Mouse (Mus musculus): Measurements from ENCODE around the gene Hus1.

Gene Hus1

GRCm38 (mm10) chr11:9010853-9011339, at the start of gene Hus1:
Gene Hus1 (minus strand): TSS chr11:9011191.
- peak; percentile 85 for DNase-seq

DNA sequence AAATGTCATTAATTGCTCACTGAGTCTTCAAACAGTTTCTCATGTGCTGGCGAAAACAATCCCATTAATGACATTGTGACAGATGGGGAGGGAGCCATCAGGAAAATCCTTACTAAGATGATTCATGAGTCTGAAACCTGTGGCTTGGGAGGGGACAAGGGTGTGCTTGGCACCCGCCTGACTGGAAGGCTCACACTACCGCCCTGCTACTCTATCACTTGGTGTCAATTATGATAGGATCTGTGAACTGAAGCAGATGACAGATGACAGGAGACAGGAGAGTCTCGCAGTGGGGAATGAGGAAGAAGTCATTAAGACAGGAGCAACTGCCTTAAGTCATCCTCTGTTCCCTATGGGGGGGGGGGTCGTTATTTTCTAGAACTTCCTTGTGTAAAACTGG, 49.5 kb upstream of the Hus1 start:
- DNase-seq: no peak

GRCm38 (mm10) chr11:9060029-9060428, 49.0 kb upstream of the Hus1 start:
- no peak for DNase-seq

- no peak for DNase-seq
Measured at GRCm38 (mm10) chr11:9057711-9058110, 46.7 kb upstream of the Hus1 start.

DNA sequence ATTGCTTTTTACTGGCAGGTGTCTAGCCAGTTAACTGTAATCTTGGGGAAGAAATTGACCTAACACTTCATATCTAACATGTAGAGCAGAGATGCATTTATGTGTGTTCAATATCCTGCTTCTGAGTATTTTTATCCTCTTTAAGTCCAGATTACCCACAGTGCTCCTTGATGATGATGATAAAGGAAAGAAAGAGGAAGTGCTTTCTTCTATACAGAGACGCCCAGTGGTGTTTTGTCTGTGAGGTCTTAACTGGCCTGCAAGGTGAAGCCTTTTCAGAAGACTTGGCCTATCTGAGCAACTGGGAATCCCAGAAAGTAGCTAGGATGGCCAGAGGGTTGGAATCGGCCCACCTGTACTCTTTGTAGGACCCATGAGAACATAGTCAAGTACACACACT, 45.9 kb upstream of the Hus1 start:
- no peak for DNase-seq

GRCm38 (mm10) chr11:9051895-9052294, 40.9 kb upstream of the Hus1 start:
- DNase-seq: no peak

- no peak for DNase-seq
Measured at GRCm38 (mm10) chr11:9050241-9050640, 39.2 kb upstream of the Hus1 start.

DNA sequence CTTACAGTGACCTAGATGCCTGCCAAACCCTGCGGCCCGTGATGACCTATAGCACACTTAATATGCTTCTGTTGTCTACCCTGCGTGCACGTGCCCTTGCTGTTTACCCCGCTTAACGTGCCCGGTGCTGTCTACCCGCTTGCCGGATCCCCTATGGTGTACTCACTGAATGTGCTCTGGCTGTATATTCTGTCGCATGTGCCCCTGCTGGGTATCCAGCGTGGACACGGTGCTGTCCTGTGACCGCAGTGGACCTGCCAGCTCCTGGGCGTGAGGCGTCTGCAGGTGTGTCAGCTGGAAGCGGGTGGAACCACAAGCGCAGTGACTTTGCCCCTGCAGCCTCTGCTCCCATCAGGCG, 37.7 kb upstream of the Hus1 start, which contains the start of gene Sun3:
Gene Sun3 (minus strand): TSS at position 289 of the 358 bp plus-strand sequence.
- DNase-seq: peak; percentile 17

- peak; percentile 76 for DNase-seq
Measured at GRCm38 (mm10) chr11:9048011-9048702, 37.2 kb upstream of the Hus1 start, which contains the start of gene Gm11992. Gene Gm11992 (plus strand): TSS chr11:9048594.

GRCm38 (mm10) chr11:9047044-9047443, 36.1 kb upstream of the Hus1 start:
- no peak for DNase-seq

DNA sequence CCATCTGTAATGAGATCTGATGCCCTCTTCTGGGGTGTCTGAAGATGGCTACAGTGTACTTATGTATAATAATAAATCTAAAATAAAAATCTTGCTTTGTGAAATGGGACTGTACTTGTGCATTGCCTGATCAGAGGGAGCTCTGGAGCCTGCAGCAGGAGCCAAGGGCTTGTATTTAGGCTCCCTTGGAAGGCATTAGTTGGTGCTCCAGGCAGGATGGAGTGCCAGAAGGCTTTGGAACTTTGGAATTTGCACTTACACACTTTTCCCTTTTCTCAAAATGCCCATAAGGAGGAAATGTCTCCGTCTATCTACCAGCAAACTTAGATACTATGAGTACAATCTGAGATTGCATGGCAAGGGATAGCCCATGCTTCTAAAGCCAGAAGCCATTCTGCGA, 35.6 kb upstream of the Hus1 start:
- DNase-seq: no peak

DNA sequence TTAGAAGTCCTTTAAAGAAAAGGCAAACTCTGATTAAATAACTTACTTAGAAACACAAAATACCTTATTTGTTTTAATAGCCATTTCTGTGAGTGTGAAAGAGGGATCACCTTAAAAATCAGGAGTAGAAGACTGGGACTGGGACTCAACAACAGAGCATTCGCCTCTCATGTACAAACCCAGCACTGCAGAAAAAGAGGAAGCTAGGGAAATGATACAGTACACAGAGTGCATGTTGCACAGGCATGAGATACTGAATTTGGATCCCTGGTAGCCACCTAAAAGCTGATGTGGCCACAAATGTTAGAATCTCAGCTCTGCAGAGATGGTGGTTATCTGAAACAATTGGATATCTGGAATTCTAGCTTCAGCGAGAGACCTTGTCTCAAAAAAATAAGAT, 20.5 kb upstream of the Hus1 start:
- no peak for DNase-seq

- DNase-seq: no peak
Measured at GRCm38 (mm10) chr11:9025211-9025610, 14.2 kb upstream of the Hus1 start.

- DNase-seq: no peak
Measured at GRCm38 (mm10) chr11:9024782-9025181, 13.8 kb upstream of the Hus1 start.

GRCm38 (mm10) chr11:9020207-9020606, 9.2 kb upstream of the Hus1 start:
- no peak for DNase-seq

DNA sequence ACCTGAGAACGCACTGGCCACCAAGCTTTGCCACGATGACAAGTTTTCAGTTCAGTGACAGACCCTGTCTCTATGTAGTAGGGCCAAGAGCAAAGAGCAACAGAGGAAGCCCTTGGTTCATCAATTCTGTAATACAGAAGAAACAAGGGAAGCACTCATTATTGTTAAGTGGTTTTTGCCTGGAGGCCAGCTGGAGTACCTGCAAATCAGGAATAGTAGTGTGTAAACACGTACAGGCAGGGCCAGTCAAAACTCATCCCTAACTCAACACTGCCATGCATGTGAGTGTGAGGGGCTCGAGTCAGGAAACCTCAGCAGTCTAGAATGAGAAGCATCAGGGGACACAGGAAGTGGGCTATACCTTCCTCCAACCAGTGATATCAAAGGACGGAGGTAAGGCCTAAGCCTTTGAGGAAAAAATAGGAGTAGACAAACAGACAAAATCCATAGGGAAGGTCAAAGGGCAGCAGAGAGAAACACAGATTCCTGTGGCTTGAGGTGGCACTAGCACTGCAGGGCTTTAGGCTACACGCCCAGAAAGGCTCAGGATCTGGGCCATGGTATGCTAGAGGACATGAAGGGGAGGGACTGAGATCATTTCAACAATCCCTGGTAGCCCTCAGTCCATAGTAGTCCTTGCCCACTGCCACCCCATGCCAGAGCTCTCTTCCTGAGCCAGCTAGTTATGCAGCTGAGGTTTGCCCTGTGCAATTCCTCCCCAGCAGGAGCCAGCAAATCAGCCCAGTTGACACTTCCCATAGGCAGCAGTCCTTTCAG, 7.7 kb upstream of the Hus1 start:
- no peak for DNase-seq

GRCm38 (mm10) chr11:9014740-9015139, 3.7 kb upstream of the Hus1 start:
- DNase-seq: no peak

- DNase-seq: no peak
Measured at GRCm38 (mm10) chr11:9011348-9011747, 357 bp upstream of the Hus1 start.

- DNase-seq: peak; percentile 34
Measured at GRCm38 (mm10) chr11:9010416-9010815, 575 bp downstream of the Hus1 start.

DNA sequence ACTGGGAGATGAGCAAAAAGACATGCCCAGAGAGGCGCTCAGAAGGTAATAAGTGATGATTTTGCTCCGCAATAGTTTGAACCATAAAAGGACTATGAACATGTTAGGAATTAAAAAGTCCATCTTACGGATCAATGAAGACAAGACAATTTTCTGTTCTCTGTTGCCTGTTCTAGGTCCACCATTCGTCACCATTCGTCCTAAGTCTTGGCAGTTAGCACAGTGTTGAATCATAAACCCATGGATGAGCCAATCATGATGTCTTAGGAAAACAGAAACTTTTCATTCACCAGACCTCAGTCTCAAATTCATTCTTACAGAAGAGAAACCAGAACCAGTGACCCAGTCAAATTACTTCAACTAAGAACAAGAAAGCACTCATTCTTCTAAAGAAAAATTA, 2.2 kb downstream of the Hus1 start:
- DNase-seq: no peak

DNA sequence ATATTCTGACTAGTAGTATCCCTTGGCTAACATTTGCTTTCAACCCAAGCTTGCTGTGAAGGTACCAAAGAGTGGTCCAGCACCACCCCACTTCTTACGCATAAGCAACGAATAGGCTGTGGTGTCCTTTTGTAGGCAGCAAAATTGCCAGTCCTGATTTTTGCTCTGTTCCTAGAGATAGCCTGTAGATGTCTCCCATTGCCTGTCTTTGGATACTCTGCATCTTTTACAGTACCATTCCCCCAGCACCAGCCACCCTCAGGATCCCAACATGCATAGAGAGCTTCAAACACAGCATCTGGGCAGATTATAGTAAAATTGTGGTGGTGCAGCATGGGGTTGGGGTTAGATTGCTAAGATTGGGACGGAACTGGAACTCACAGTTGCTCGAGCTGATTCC, 22.9 kb downstream of the Hus1 start:
- DNase-seq: no peak

- DNase-seq: no peak
Measured at GRCm38 (mm10) chr11:8986058-8986457, 24.9 kb downstream of the Hus1 start.

GRCm38 (mm10) chr11:8983237-8983861, 27.6 kb downstream of the Hus1 start:
- peak; percentile 81 for DNase-seq

DNA sequence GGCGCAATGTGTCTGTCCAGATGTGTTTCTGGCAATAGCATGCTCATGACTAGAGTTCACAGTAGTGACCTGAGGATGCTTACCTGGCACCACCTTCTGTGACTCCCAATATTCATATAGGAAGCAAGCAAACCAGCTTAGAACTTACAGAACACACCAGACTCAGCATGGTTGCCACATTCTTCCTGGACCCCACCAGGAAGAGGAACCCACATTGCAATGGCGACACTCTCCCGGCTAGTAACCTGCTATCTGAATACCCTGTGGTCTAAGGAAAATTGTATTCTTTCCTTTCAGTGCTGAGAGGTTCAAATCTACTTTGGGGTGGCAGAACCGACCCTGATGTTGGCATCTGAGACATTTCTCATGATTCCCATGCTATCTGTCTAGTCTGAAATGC, 32.8 kb downstream of the Hus1 start:
- no peak for DNase-seq

Measured in thymus, postnatal 14 days (tissue).